Mouse (Mus musculus): ENCODE measurements around the gene Atp2b2. TPM values are rescaled to one million over a fixed set of nuclear protein-coding genes. Genes with fewer than 3 reads are reported as not detected.

Gene Atp2b2
- total and polyA plus RNA-seq, 2 experiments from 2014 or later = 35.4 to 96.3 TPM

GRCm38 (mm10) chr6:113811462-113811861 lies 231.0 kb downstream of the Atp2b2 start:
- WGBS = 68% methylated on average over 1 of the region's 1 CpGs
- peaks cover 50% of the 10 kb centered on the region for H3K36me3 ChIP-seq (ENCODE audit: insufficient read depth, low read length)
- no peaks in the 10 kb centered on the region for H3K4me1 ChIP-seq (ENCODE audit: insufficient read depth, low read length)
- no peak for ATAC-seq (ENCODE audit: low FRiP score)
- no peak overlapping the region for H3K4me2 ChIP-seq (ENCODE audit: low read depth, low read length, poor library complexity, severe bottlenecking)
- no peaks in the 10 kb centered on the region for H3K27me3 ChIP-seq (ENCODE audit: insufficient read depth, low read length)
- no peak for DNase-seq (ENCODE audit: low spot score)
- H3K27ac ChIP-seq (ENCODE audit: low read depth, low read length) = no peak overlapping the region
- TF ChIP-seq CTCF (IDR thresholded peaks at IDR 0.05) = no peak
- no peak overlapping the region for H3K4me3 ChIP-seq (ENCODE audit: low read depth, low read length)
- no peak overlapping the region for H3K9ac ChIP-seq (replicated peaks; ENCODE audit: low read length, poor library complexity, severe bottlenecking)
- H3K9me3 ChIP-seq (ENCODE audit: low read length) = no peaks in the 10 kb centered on the region

GRCm38 (mm10) chr6:113810667-113811066 lies 231.7 kb downstream of the Atp2b2 start:
- Histone ChIP-seq H3K9ac (replicated peaks; ENCODE audit: low read length, poor library complexity, severe bottlenecking) (no peak overlapping the region), H3K4me3 (ENCODE audit: low read depth, low read length) (no peak overlapping the region), H3K27ac (ENCODE audit: low read depth, low read length) (no peak overlapping the region), H3K36me3 (ENCODE audit: insufficient read depth, low read length) (peaks cover 58% of the 10 kb centered on the region), H3K4me2 (ENCODE audit: low read depth, low read length, poor library complexity, severe bottlenecking) (no peak overlapping the region), H3K27me3 (ENCODE audit: insufficient read depth, low read length) (no peaks in the 10 kb centered on the region), H3K4me1 (ENCODE audit: insufficient read depth, low read length) (no peaks in the 10 kb centered on the region), H3K9me3 (ENCODE audit: low read length) (no peaks in the 10 kb centered on the region)
- TF ChIP-seq CTCF (IDR thresholded peaks at IDR 0.05) = no peak
- ATAC-seq (ENCODE audit: low FRiP score) (no peak), DNase-seq (ENCODE audit: low spot score) (peak; percentile 13)
- WGBS = 56% methylated on average over 4 of the region's 4 CpGs

- Histone ChIP-seq H3K27ac (ENCODE audit: low read depth, low read length) (no peak overlapping the region), H3K27me3 (ENCODE audit: insufficient read depth, low read length) (no peaks in the 10 kb centered on the region), H3K9ac (replicated peaks; ENCODE audit: low read length, poor library complexity, severe bottlenecking) (no peak overlapping the region), H3K4me3 (ENCODE audit: low read depth, low read length) (no peak overlapping the region), H3K36me3 (ENCODE audit: insufficient read depth, low read length) (peaks cover 70% of the 10 kb centered on the region), H3K4me2 (ENCODE audit: low read depth, low read length, poor library complexity, severe bottlenecking) (no peak overlapping the region), H3K4me1 (ENCODE audit: insufficient read depth, low read length) (no peaks in the 10 kb centered on the region), H3K9me3 (ENCODE audit: low read length) (no peaks in the 10 kb centered on the region)
- TF ChIP-seq CTCF (IDR thresholded peaks at IDR 0.05) = no peak
- 62% methylated on average over 5 of the region's 5 CpGs for WGBS
- ATAC-seq (ENCODE audit: low FRiP score) (no peak), DNase-seq (ENCODE audit: low spot score) (no peak)
These were observed 236.2 kb downstream of the Atp2b2 start for GRCm38 (mm10) chr6:113806241-113806640.

- DNase-seq (ENCODE audit: low spot score) = no peak
- no peak for TF ChIP-seq CTCF (IDR thresholded peaks at IDR 0.05)
These were observed 241.2 kb downstream of the Atp2b2 start for GRCm38 (mm10) chr6:113801233-113801632.

GRCm38 (mm10) chr6:113799915-113800314 lies 242.5 kb downstream of the Atp2b2 start:
- H3K4me3 ChIP-seq (ENCODE audit: low read depth, low read length) = no peak overlapping the region
- no peaks in the 10 kb centered on the region for H3K27me3 ChIP-seq (ENCODE audit: insufficient read depth, low read length)
- no peaks in the 10 kb centered on the region for H3K4me1 ChIP-seq (ENCODE audit: insufficient read depth, low read length)
- no peak overlapping the region for H3K4me2 ChIP-seq (ENCODE audit: low read depth, low read length, poor library complexity, severe bottlenecking)
- H3K36me3 ChIP-seq (ENCODE audit: insufficient read depth, low read length) = peaks cover 53% of the 10 kb centered on the region
- no peak overlapping the region for H3K27ac ChIP-seq (ENCODE audit: low read depth, low read length)
- no peak for TF ChIP-seq CTCF (IDR thresholded peaks at IDR 0.05)
- ATAC-seq (ENCODE audit: low FRiP score) (no peak), DNase-seq (ENCODE audit: low spot score) (no peak)
- no peaks in the 10 kb centered on the region for H3K9me3 ChIP-seq (ENCODE audit: low read length)
- no peak overlapping the region for H3K9ac ChIP-seq (replicated peaks; ENCODE audit: low read length, poor library complexity, severe bottlenecking)
- WGBS = 74% methylated on average over 3 of the region's 3 CpGs

More at GRCm38 (mm10) chr6:113801233-113801632, 241.2 kb downstream of the Atp2b2 start:
- no peak overlapping the region for H3K9ac ChIP-seq (replicated peaks; ENCODE audit: low read length, poor library complexity, severe bottlenecking)
- no peak for ATAC-seq (ENCODE audit: low FRiP score)
- H3K27me3 ChIP-seq (ENCODE audit: insufficient read depth, low read length) = no peaks in the 10 kb centered on the region
- H3K4me1 ChIP-seq (ENCODE audit: insufficient read depth, low read length) = no peaks in the 10 kb centered on the region
- peaks cover 62% of the 10 kb centered on the region for H3K36me3 ChIP-seq (ENCODE audit: insufficient read depth, low read length)
- no peak overlapping the region for H3K27ac ChIP-seq (ENCODE audit: low read depth, low read length)
- no peak overlapping the region for H3K4me3 ChIP-seq (ENCODE audit: low read depth, low read length)
- H3K4me2 ChIP-seq (ENCODE audit: low read depth, low read length, poor library complexity, severe bottlenecking) = no peak overlapping the region
- H3K9me3 ChIP-seq (ENCODE audit: low read length) = no peaks in the 10 kb centered on the region

GRCm38 (mm10) chr6:113799349-113799748 lies 243.1 kb downstream of the Atp2b2 start:
- DNase-seq (ENCODE audit: low spot score) (peak; percentile 54), ATAC-seq (ENCODE audit: low FRiP score) (no peak)
- Histone ChIP-seq H3K4me3 (ENCODE audit: low read depth, low read length) (no peak overlapping the region), H3K27me3 (ENCODE audit: insufficient read depth, low read length) (no peaks in the 10 kb centered on the region), H3K36me3 (ENCODE audit: insufficient read depth, low read length) (peaks cover 53% of the 10 kb centered on the region), H3K4me2 (ENCODE audit: low read depth, low read length, poor library complexity, severe bottlenecking) (no peak overlapping the region), H3K9ac (replicated peaks; ENCODE audit: low read length, poor library complexity, severe bottlenecking) (no peak overlapping the region), H3K9me3 (ENCODE audit: low read length) (no peaks in the 10 kb centered on the region), H3K27ac (ENCODE audit: low read depth, low read length) (no peak overlapping the region), H3K4me1 (ENCODE audit: insufficient read depth, low read length) (no peaks in the 10 kb centered on the region)
- whole genome bisulfite sequencing = 45% methylated on average over 9 of the region's 9 CpGs
- TF ChIP-seq CTCF (IDR thresholded peaks at IDR 0.05) = no peak

Measured in midbrain, postnatal 0 days (tissue).